Mouse (Mus musculus) adipocyte (in vitro differentiated cells): Measurements from ENCODE around the gene Cad.
"Not testable (repeated sequence)": the region's sequence is repeated elsewhere in the genome, so short reads cannot be mapped to it uniquely, and the experiment has no call there.

Experiments
- DNase-seq: peaks from one replicate; pipeline ENCODE4 v3.0.0-alpha.2; 2016; ENCODE audit warnings: low spot score

Gene Cad

GRCm38 (mm10) chr5:31054261-31055215 is at the start of gene Cad:
TSS of gene Cad (plus strand) at chr5:31054780.
- DNase-seq, result peak; percentile 89

GRCm38 (mm10) chr5:31012737-31013136 is 41.8 kb upstream of the Cad start:
- DNase-seq, result no peak

GRCm38 (mm10) chr5:31015913-31016312 is 38.7 kb upstream of the Cad start:
- DNase-seq, result no peak

- not testable (repeated sequence) for DNase-seq
These were observed 32.8 kb upstream of the Cad start for GRCm38 (mm10) chr5:31021790-31022189.

GRCm38 (mm10) chr5:31022690-31023089 is 31.9 kb upstream of the Cad start:
- peak; percentile 81 for DNase-seq

- DNase-seq, result no peak
These were observed 31.3 kb upstream of the Cad start for GRCm38 (mm10) chr5:31023254-31023653.

- peak; percentile 99 for DNase-seq
These were observed 29.9 kb upstream of the Cad start for GRCm38 (mm10) chr5:31024641-31025040.

GRCm38 (mm10) chr5:31030926-31031325 is 23.7 kb upstream of the Cad start:
- no peak for DNase-seq

GRCm38 (mm10) chr5:31031508-31031907 is 23.1 kb upstream of the Cad start:
- no peak for DNase-seq

GRCm38 (mm10) chr5:31034669-31035068 is 19.9 kb upstream of the Cad start:
- peak; percentile 96 for DNase-seq

- not testable (repeated sequence) for DNase-seq
These were observed 18.0 kb upstream of the Cad start for GRCm38 (mm10) chr5:31036556-31036955.

GRCm38 (mm10) chr5:31038171-31038845 is 16.3 kb upstream of the Cad start:
- DNase-seq, result no peak

GRCm38 (mm10) chr5:31046416-31046815 is 8.2 kb upstream of the Cad start:
- peak; percentile 66 for DNase-seq

GRCm38 (mm10) chr5:31047074-31047473 is 7.5 kb upstream of the Cad start:
- peak; percentile 38 for DNase-seq

GRCm38 (mm10) chr5:31047848-31048762 is 6.5 kb upstream of the Cad start, which contains the start of gene Atraid:
TSS of gene Atraid (plus strand) at chr5:31048312.
- DNase-seq, result peak; percentile 99

- peak; percentile 91 for DNase-seq
These were observed 5.6 kb upstream of the Cad start, which contains the start of gene Slc5a6 for GRCm38 (mm10) chr5:31048763-31049641. TSS of gene Slc5a6 (minus strand) at chr5:31048924.

- DNase-seq, result no peak
These were observed 4.2 kb upstream of the Cad start for GRCm38 (mm10) chr5:31050427-31050826.

GRCm38 (mm10) chr5:31053728-31054127 is 852 bp upstream of the Cad start:
- not testable (repeated sequence) for DNase-seq

- no peak for DNase-seq
These were observed 898 bp downstream of the Cad start for GRCm38 (mm10) chr5:31055216-31056140.

GRCm38 (mm10) chr5:31069810-31070209 is 15.2 kb downstream of the Cad start:
- no peak for DNase-seq
